Mouse (Mus musculus) liver, embryonic 14.5 days (tissue): ENCODE data around the gene Cidec.

ENCODE experiments used
- CTCF ChIP-seq: IDR thresholded peaks from 2 replicates; pipeline ENCODE4 v1.5.1; 2016; ENCODE audit warnings: antibody characterized with exemption, low read depth, control low read depth
- EP300 ChIP-seq: IDR thresholded peaks from 2 replicates; pipeline ENCODE4 v1.6.1; 2016; ENCODE audit warnings: antibody characterized with exemption, low read depth

DNA sequence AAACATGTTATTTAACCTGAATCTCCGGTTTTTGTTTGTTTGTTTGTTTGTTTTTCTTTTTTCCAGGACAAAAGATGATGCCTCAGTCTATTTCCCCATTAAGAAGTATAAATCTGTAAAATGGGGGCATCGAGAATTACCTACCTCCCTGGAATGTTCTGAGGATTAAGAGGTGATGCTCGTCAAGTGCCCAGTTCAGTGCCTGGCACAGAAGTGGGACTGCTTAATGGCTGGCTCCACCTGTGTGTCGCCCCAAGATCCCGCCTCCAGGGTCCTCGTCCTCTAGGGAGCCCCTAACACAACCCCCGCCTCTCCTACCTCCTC is 58.4 kb downstream of the Cidec start:
- no peak for TF ChIP-seq EP300
- no peak for TF ChIP-seq CTCF
